Mouse (Mus musculus) skeletal muscle tissue, adult 2 months (tissue): Measurements from ENCODE around the gene Fam207a.

Experiments used
- DNase-seq: peaks from one replicate; pipeline ENCODE4 v3.0.0-alpha.2; 2012; ENCODE audit warnings: low read depth, low spot score

Gene Fam207a

DNA sequence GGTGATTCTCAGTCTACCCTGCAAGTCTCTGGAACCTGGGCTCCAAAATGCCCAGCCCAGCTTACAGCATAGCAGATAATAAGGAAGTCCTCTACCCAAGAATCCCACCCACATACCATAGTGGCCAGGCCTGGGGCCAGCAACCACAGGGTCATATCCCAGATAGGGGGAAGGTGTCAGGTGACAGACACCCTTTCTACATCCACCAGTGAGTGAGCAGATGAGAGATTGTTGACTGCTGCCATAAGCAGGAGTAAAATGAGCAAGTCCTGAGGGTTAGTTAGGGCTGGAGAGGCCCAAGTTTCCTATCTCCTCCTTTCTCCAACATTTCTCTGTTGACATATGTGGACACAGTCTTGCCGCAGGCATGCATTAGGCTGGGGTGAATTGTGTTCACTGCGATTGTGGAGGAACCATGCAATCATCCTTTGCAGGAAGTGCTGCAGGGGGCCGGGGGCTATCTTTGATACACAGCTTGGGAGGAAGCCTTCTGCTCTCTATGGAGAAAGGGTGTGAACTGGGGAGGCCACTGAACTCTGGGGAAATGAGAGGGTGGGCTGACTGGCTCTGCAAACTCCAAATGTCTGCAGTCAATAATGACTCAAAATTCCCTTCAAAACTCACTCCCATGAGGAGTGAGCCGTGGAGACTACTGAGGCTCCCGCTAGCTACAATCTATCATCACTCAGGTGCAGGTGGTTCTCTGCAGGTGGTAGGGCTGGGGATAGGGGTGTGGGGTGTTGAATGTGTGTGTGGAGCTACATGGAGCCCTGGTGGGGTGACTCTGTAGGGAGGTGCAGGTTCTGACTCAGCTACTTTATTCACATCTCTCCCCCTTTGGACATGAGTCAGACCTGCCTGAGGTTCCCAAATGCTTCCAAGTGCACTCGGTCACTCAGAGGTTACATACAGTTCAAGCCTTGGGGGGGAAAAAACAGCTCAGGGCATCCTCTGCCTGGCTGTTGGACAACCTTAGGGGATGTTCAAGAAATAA is 15.7 kb upstream of the Fam207a start:
- no peak for DNase-seq

DNA sequence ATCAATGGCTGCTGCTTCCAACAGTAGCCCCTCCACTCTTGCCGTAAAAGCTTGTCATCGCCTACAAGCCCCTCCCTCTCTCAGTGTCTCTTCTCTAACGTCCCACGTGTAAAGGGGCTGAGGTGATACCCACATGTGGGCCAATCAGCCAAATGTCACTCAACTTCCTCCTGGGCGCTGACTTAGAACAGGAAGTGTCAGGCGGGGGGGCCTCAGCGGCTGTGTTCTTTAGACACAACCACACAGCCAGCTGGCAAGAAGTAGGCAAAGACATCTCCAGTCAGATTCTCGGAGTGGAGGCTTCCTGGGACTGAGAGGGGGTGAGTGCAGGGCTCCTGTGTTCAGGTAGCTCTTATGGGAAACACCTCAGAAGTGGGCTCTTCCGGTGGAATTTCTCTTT is 14.6 kb upstream of the Fam207a start, which contains the start of gene Itgb2:
Gene Itgb2 (plus strand): TSS at position 113 of the 400 bp plus-strand sequence.
- DNase-seq, result no peak

GRCm38 (mm10) chr10:77528634-77529033 is 13.0 kb upstream of the Fam207a start:
- DNase-seq, result no peak

DNA sequence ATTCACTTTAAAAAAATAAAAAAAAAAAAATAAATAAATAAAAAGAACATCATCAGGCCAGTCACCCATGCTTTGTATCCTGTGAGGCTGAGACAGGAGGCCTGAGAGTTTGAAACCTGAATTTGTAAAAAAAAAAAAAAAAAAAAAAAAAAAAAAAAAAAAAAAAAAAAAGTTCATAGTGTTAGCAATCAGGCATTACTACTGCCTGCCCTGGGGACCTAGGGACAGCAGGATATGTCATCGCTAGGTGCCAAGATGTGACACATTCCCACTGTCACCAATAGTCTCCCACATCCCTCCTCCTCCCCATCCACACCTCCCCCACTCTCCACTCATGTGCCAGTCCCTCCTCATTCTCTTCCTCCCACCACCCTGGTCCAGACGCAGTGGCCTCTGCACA is 10.9 kb upstream of the Fam207a start:
- DNase-seq, result no peak

DNA sequence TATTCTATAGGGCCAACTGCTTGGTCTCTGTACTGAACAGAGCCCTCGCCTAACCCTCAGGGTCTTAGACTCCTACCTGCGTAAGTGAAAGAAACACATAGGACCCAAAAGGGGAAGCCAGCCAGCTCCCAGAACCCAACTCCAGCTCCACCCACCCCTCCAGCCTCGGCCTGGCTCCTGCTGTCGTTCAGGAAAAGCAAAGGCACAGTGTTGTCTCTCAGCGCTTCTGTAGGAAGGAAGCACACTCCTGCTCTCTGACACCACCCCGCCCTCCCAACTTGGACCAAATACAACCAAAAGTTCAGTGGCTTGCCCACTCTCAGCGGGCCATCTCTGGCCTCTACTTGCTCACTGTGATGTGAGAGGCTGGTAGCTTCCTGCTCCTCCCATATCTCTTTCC is 7.7 kb upstream of the Fam207a start:
- no peak for DNase-seq

GRCm38 (mm10) chr10:77522746-77523145 is 7.2 kb upstream of the Fam207a start:
- DNase-seq, result no peak

- DNase-seq, result no peak
These were observed 6.6 kb upstream of the Fam207a start for GRCm38 (mm10) chr10:77522021-77522731.

- DNase-seq, result no peak
These were observed 4.9 kb upstream of the Fam207a start for GRCm38 (mm10) chr10:77520497-77520896.

DNA sequence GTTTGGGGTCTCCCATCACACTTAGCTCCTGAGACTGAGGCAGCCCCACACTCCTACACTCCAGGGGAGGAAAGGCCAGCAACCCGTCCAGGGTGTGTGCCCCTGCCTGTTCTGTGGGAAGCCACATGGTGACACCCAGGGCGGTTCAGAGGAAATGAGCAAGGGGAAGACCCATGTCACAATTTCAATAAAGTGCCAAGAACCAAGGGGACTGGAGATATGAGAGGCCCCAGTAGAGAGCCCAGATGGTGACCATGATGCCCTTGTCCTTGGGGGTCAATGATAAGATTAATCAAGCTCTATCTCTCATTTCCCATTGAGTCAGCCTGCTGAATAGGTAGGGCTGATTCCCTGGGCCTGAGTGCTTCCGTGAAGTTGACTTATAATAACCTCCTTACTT is 3.6 kb upstream of the Fam207a start:
- no peak for DNase-seq

DNA sequence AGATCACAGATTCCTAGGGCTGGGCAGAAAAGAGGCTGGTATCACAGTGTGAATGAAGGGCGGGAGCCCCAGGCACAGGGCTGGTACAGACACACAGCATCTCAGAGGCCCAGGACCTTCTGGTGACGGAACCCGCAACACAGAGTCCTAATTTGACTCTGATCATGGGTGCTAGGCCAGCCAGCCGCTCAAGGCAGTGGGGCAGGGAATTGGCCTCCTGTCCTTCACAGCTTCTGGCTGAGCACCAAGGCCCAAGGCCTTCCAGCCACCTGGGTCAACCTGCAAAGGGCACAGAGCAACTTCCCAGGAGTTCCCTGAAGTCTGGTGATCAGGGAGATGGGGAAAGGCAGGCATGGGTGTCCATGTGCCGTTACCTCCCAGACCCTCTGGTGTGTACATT is 2.2 kb upstream of the Fam207a start:
- no peak for DNase-seq

DNA sequence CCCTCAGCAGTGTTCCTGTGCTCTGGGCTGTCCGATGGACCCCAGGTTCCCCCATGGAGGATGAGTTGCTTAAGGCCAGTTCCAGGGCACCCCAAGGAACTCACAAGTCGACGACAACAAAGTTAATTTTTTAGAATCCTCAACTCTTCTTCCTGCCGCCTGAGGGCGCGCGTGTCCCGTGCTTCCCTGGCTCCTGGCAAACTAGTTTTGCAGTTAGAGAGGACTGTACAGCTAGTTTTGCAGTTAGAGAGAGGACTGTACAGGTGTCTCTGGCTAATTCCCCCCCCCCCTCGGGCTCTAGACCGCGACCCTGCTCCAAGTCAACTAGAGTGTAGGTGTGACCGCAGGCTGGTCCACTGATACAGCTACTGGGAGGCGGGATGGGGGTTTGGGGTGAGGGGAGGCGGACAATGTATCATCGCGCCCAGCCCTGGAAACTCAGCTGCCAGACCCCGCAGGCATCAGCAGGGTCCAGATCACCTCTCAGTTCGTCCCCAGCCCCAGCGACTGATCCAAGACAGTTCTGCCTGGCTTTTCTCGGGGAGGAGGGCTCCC is 1.6 kb upstream of the Fam207a start:
- peak; percentile 65 for DNase-seq

DNA sequence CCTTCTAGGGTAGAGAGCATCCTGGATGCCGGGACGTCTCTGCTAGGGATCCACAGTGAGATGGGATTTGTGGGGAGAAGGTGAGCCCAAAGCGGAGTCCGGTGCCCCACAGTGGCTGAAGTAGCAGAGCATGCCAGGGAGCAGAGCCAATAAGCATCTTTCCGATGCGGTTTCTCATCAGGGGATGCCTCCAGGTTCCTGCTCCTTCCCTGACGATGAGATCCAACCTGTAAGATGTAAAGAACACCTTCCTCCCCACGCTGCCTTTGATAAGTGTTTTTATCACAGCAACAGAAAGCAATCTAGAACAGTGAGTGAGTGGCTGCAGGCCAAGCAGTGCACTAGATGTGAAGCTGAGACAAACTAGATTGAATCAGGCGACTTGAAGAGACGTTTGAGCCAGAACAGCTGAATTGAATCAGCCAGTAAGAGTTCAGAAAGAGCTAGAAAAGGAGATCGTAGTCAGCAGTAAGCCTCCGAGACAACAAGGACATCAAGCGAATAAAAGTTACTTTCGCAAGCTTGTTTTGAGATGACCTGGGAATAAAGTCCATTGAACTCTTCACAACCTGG is 880 bp upstream of the Fam207a start:
- no peak for DNase-seq

DNA sequence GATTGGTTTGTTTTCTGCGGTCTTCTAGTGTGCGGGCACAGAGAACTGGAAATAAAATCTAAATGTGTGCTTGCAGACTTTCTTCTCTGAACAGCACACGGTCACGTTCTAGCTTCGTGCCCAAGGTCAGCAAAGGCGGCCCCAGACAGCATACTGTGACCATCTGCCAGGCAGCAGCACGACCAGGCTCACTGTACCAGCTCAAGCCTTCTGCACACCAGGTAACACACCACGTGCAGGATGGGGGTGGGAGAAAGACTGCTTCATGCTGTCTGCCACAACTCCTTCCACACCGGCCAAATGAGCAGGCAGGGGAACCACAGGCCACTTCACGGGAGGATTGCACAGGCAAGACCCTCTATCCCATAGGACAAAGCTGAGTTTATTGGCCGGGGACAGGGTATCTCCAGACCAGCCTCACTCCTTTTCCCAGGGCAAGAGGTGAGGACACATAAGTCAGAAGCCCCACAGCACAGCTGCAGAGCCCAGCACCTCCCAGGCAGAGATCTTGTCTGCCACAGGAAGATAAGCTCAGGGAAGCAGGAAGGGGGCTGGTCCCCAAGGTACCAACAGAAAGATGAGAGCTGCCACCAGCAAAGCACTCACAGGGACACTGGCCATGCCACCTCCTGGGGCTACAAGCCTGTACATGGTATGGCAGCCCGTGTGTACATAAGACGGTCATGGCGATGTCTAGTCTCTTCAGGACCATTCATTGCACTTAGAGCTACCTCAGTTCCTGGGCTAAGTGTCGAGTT is 5.2 kb downstream of the Fam207a start:
- no peak for DNase-seq

GRCm38 (mm10) chr10:77509403-77510187 is 6.0 kb downstream of the Fam207a start:
- DNase-seq, result peak; percentile 74

DNA sequence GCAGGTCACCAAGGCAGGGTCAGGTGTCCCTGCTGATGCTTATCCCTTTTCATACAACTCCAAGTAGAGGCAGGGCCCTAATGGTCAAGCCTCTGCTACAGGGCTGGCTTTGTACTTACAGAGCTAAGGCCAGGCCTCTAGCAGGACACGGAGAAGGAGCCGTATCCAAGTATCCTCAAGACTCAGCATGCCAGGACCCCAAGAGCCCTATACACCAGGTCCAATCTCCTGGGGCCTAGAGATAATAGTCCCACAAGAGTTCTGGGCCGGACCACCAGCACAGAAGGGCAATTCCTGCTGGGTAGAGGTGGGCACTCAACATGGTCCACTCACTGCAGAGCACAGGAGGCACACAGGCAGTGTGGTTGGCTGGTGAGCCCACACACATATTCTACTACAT is 6.8 kb downstream of the Fam207a start:
- DNase-seq, result no peak

- no peak for DNase-seq
These were observed 7.8 kb downstream of the Fam207a start for GRCm38 (mm10) chr10:77507779-77508178.

GRCm38 (mm10) chr10:77506961-77507577 is 8.5 kb downstream of the Fam207a start:
- peak; percentile 86 for DNase-seq

- no peak for DNase-seq
These were observed 9.1 kb downstream of the Fam207a start for GRCm38 (mm10) chr10:77506526-77506925.

GRCm38 (mm10) chr10:77504143-77504542 is 11.4 kb downstream of the Fam207a start:
- no peak for DNase-seq
